Mouse (Mus musculus): ENCODE results near the gene Nanos3.

DNA sequence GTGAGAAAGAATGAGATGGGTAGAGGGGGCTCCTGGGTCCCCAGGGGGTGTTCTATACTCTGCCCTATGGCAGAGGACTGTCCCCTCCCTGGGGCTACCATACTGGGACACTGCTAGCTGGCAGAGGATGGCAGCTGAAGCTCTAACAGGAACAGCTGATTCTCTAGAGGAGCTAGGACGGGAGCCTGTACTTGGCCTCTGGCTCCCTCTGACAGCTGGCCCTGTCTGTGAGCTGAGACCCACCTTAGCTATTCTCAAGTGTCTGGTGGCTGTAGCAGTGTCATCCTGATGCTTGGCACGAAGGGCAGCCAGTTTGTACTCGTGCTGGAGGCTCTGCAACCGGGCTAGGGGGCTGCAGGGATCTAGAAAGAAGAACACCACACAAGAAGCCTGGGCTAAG lies 44.2 kb downstream of the Nanos3 start:
- TF ChIP-seq POLR2A (IDR thresholded peaks at IDR 0.05; ENCODE audit: borderline replicate concordance, extremely low read depth, low read depth, low read length) (no peak), CTCF (IDR thresholded peaks at IDR 0.05; ENCODE audit: insufficient read depth, low read length) (no peak)

Measured in lung, adult 2 months (tissue).